Mouse (Mus musculus) lung, postnatal 36 days (tissue): Measurements from ENCODE around the gene Slc25a38.

Experiments used
- DNase-seq: peaks from one replicate; pipeline ENCODE4 v3.0.0; 2022; ENCODE audit warnings: mixed read lengths

The Slc25a38 gene

GRCm38 (mm10) chr9:120151152-120151551 is 41.0 kb downstream of the Slc25a38 start:
- DNase-seq, result no peak

GRCm38 (mm10) chr9:120151906-120152399 is 41.8 kb downstream of the Slc25a38 start:
- no peak for DNase-seq

- DNase-seq, result no peak
Measured at GRCm38 (mm10) chr9:120158047-120158446, 47.9 kb downstream of the Slc25a38 start.

- no peak for DNase-seq
Measured at GRCm38 (mm10) chr9:120163862-120164261, 53.7 kb downstream of the Slc25a38 start.

- DNase-seq, result no peak
Measured at GRCm38 (mm10) chr9:120167826-120168225, 57.7 kb downstream of the Slc25a38 start.

- DNase-seq, result peak; percentile 77
Measured at GRCm38 (mm10) chr9:120171295-120171694, 61.1 kb downstream of the Slc25a38 start.
